Mouse (Mus musculus) cerebellum, adult 11-12 months (tissue): ENCODE measurements around the gene Gnaq.

Source experiments
- DNase-seq: peaks from one replicate; pipeline ENCODE4 v3.0.0; 2022

The Gnaq gene

DNA sequence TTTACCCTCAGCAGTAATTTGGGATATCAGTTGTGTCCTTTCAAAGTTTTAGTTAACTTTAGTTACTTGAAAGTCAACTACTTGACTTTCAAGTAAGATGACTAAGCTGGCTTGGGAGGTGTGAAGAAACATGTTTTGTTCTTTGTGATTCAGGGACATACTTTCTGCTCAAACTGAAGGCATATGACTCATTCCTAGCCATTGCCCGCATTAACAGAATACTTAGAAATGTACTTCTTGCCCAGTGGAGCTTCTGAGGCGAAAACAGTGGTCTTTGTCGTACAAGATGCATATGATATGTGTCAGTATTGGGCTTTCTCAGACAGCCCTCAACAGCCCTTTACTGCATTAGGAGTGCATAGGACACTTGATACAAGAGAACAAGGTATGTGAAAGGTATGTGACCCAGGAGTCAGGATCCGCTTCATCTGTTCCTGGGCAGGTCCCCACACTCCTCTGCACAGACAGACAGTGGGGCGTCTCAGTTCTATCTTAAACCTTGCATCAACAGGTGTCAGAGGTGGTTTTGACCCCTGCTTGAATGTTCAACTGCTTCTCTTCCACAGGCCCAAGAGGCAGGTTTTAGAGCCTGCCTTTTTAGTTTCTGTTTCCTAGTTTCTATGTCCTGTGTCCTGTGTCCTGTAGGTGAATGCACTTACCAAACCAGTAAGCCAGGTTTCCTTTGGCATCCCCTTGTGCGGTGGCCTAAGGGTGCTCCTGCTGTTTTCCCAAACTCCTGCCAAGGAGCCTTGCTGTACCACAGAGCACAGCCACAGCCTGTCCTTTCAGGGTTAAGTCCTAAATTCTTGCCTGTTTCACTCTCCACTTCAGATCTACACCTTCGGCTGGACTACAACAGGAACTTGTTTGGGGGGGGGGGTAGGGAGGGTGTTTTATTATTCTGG lies 72.4 kb downstream of the Gnaq start:
- DNase-seq: no peak

- no peak for DNase-seq
Observed at GRCm38 (mm10) chr19:16209616-16210015, 77.0 kb downstream of the Gnaq start.

GRCm38 (mm10) chr19:16214946-16215345 lies 82.3 kb downstream of the Gnaq start:
- DNase-seq: no peak

DNA sequence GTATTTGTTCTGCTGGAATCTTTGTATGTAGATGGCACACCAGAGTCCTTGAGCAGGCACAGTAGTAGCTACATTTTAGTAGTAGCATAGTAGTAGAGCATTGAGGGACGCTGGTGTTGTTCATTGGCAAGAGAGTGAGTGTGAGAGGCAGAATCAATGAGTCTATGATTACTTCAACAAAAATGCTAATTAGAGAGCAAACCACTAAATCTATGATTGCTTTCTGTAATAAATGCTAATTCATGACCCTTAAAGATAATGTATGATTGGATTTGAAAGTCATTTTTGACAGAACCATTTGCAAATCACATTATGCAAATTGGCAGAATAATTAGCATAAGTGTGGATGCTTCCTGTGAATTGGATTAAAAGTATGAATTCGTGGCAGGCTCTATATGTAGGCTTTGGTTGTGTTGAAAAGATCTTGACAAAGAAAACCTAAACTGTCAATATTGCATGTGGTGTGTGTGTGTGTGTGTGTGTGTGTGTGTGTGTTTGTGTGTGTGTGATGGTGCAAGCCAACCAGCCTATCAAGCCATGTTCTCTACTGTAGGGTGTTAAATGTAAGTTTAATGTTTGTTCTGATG lies 82.9 kb downstream of the Gnaq start:
- no peak for DNase-seq

- no peak for DNase-seq
Observed at GRCm38 (mm10) chr19:16219978-16220377, 87.3 kb downstream of the Gnaq start.

DNA sequence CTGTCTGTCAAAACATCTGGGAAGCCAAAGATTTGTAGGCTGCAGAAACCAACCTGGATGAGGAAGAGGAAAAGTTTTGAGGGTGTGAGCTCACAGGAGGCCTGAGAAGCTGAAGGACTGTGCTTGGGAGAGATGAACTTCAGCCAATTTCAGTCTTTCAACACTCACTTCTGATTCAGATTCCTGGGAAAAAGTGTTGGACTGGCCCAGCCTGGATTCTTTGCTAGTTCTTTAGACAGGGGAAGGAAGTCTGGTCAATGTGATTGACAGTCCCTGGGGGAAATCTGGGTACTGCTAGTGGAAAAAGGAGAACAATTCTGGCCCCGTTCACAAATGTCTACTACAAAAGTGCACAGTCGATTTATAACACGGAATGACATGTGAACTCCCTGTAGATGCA lies 89.9 kb downstream of the Gnaq start:
- DNase-seq: no peak

DNA sequence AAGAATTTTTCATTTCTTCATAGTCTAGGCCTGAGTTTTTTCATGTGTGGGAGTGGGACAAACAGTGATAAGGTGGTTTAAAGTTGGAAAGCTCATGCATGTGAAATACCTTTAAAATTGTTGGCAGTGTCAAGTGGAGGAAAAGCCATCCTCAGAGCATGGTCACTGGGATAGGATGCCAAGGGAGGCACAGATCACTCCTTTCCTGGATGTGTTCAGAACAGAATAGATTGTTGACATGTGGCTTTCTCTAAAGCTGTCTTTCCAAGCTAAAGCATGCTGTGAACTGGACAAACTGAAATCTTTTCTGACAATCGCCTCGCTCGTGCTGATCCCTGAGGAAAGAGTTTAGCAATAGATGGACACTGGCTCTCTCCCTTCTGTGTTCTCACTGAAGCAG lies 90.5 kb downstream of the Gnaq start:
- no peak for DNase-seq

DNA sequence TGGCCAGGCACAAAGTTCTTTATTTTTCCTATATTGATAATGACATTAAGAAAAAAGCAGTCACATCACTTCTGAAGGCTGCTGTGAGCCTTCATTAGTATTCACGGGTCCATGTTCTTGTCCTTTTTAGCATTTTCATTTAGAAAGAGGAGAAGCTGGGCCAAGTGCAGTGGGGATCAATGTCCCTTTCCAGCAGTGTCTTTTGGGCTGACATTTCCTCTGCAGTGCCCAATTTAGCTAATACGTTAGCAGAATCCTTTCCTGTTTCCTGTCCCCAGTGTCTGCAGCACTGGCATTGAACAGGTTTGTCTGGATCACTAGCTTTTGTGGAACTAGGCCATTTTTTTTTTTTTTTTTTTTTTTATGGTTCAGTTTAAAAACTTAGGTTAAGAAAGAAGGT lies 92.2 kb downstream of the Gnaq start:
- DNase-seq: no peak

- DNase-seq: no peak
Observed at GRCm38 (mm10) chr19:16231584-16231983, 99.0 kb downstream of the Gnaq start.

DNA sequence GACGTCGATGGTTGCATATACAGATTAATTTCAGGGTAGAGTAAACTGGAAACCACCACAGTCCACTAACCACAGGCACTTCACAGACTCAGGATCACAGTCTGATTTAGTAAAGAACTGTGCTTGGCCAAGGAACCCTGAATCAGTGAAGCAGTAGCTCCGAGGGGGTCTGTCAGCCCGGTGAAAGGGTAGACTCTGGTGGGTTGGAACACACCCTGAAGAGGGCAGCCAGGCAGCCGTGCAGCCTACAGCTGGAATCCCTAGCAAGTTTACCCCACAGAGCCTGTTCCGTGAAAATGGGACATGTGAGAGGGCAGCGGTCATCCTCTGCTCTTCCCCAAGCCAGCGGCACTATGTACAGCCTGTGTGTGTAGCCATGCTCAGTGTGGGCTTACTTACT lies 103.0 kb downstream of the Gnaq start:
- no peak for DNase-seq

GRCm38 (mm10) chr19:16237034-16237433 lies 104.4 kb downstream of the Gnaq start:
- DNase-seq: no peak

DNA sequence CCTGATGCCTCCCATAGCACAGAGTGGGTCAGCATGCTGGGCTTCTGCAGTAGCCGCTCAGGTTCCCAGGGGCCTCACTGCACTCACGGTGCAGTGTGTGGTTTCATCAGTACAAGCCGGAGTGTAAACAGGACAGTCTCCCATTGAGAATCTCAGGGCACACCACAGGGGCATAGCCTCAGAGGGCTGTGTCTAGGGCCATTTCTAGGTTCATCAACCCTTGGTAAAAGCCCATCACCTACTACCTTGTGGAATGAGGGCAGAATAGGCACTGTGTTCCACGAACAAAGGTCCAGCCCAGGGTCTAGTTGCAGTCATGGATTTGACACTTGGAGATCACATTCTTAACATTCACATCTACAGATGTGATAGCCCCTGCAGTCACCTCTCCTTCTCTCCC lies 105.4 kb downstream of the Gnaq start:
- DNase-seq: no peak

GRCm38 (mm10) chr19:16238512-16238911 lies 105.9 kb downstream of the Gnaq start:
- DNase-seq: no peak

- DNase-seq: no peak
Observed at GRCm38 (mm10) chr19:16242708-16243107, 110.1 kb downstream of the Gnaq start.

DNA sequence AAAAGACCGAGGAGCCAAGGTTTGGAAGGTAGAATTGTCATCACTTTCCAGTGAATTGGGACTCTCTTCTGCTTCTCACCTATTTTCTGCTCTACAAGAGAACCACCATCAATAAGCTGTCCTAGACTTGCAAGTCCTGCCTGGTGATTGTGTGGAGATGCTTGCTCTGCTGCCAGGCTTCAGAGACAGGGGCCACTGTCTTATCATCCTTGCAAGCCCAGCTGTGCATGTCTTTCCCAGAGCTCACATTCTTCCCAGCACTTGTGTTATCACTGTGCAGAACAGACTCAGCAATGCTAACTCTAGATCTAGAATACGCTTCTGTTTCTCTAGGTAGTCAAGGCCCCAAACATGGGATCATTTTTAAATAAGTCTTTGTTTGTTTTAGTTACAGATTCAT lies 116.4 kb downstream of the Gnaq start:
- no peak for DNase-seq

DNA sequence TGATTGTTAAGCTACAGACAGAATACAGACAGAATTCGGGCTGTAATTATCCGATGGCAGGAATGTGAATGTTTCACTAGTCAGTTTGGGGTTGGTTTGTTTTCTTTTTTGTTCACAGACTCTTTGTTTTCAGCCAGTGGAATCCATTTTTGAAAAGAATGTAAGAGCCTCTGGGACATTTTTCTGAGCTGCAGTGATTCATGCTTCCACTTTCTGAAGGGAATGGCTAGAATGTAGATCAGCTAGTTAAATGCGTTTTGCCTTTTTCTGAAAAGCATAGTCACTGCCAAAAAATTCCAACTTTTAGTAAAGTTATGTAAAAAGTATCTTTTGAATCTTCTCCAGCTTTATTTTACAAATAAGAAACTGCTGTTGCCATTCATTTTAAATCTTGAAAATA lies 118.3 kb downstream of the Gnaq start:
- no peak for DNase-seq

GRCm38 (mm10) chr19:16251819-16252218 lies 119.2 kb downstream of the Gnaq start:
- DNase-seq: no peak

DNA sequence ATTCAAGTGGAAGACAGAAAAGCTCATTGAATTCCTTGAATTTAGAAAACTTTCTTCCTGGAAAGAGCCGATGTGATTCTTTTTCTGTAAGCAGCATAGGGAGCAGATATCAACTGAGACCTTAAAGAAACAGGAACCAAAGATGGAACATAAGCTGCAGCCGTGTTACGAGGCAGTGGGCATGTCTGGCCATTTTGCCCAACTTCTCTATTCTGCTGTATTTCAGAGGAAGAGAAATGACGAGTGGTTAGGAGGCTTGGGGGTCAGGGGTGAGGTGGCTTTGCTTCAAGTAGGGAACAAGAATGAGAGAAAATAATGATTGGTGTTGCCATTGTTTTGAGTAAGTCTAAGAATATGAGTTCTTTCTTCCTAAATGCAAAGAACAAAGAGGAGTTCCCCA lies 120.1 kb downstream of the Gnaq start:
- no peak for DNase-seq

DNA sequence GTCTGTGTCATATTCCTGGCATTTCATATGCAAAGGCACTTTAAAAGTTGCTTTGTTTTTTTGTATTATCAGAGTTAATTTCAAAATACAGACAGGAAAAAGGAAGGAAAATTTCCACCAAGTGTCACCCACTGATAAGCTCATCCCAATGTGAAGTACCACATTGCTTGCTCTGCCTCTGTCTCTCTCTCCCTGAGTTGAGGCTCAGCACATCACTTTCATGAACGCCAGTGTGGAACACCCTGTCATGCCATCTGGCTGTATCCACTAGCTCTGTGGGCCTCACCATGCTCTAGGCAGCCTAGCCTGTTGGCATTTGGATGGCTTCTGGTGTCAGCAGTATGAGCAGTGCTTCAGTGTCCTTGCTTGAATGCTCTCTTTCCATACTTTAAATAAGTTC lies 122.2 kb downstream of the Gnaq start:
- DNase-seq: peak; percentile 25

- DNase-seq: no peak
Observed at GRCm38 (mm10) chr19:16255294-16255693, 122.7 kb downstream of the Gnaq start.

- DNase-seq: no peak
Observed at GRCm38 (mm10) chr19:16258766-16259355, 126.2 kb downstream of the Gnaq start.

- no peak for DNase-seq
Observed at GRCm38 (mm10) chr19:16259786-16260434, 127.3 kb downstream of the Gnaq start.

- no peak for DNase-seq
Observed at GRCm38 (mm10) chr19:16260435-16260832, 127.8 kb downstream of the Gnaq start.

GRCm38 (mm10) chr19:16260973-16261372 lies 128.3 kb downstream of the Gnaq start:
- DNase-seq: no peak
